Mouse (Mus musculus): ENCODE measurements around the gene Pde1c. TPM values are rescaled to one million over a fixed set of nuclear protein-coding genes. Genes with fewer than 3 reads are reported as not detected.
A peak's percentile ranks its signal among the peaks of the same experiment; 100 is the strongest.

Gene Pde1c
- total RNA-seq, 2 experiments from 2014 or later: 0.91 to 1.0 TPM

- intact Hi-C loops (cut with DNase I; ENCODE audit: low total_unique reads): loop anchor here (2.0 to 10.0 kb wide), 2 partner anchors 128 to 214 kb away; no protein-coding TSS in a partner anchor
Measured at GRCm38 (mm10) chr6:56480914-56481482, 87.9 kb downstream of the Pde1c start.

GRCm38 (mm10) chr6:56476581-56476980 lies 92.3 kb downstream of the Pde1c start:
- no peak for DNase-seq
- intact Hi-C loops (cut with DNase I; ENCODE audit: low total_unique reads): no loop called here

More at GRCm38 (mm10) chr6:56480914-56481482, 87.9 kb downstream of the Pde1c start:
- DNase-seq: peak; percentile 32

- intact Hi-C loops (cut with DNase I; ENCODE audit: low total_unique reads): no loop called here
- DNase-seq: no peak
Measured at GRCm38 (mm10) chr6:56458098-56458497, 110.8 kb downstream of the Pde1c start.

GRCm38 (mm10) chr6:56447917-56448316 lies 121.0 kb downstream of the Pde1c start:
- intact Hi-C loops (cut with DNase I; ENCODE audit: low total_unique reads): loop anchor here (5.0 kb wide), 1 partner anchor 381 kb away; no protein-coding TSS in a partner anchor
- no peak for DNase-seq

- no peak for DNase-seq
- intact Hi-C loops (cut with DNase I; ENCODE audit: low total_unique reads): no loop called here
Measured at GRCm38 (mm10) chr6:56441501-56441900, 127.4 kb downstream of the Pde1c start.

- DNase-seq: no peak
- intact Hi-C loops (cut with DNase I; ENCODE audit: low total_unique reads): no loop called here
Measured at GRCm38 (mm10) chr6:56425846-56426245, 143.1 kb downstream of the Pde1c start.

- no peak for DNase-seq
- intact Hi-C loops (cut with DNase I; ENCODE audit: low total_unique reads): no loop called here
Measured at GRCm38 (mm10) chr6:56422866-56423265, 146.0 kb downstream of the Pde1c start.

- no peak for DNase-seq
- intact Hi-C loops (cut with DNase I; ENCODE audit: low total_unique reads): no loop called here
Measured at GRCm38 (mm10) chr6:56416191-56416590, 152.7 kb downstream of the Pde1c start.

- no peak for DNase-seq
- intact Hi-C loops (cut with DNase I; ENCODE audit: low total_unique reads): no loop called here
Measured at GRCm38 (mm10) chr6:56389178-56389577, 179.7 kb downstream of the Pde1c start.

GRCm38 (mm10) chr6:56376359-56376758 lies 192.5 kb downstream of the Pde1c start:
- DNase-seq: peak; percentile 10
- intact Hi-C loops (cut with DNase I; ENCODE audit: low total_unique reads): no loop called here

- intact Hi-C loops (cut with DNase I; ENCODE audit: low total_unique reads): no loop called here
- no peak for DNase-seq
Measured at GRCm38 (mm10) chr6:56374180-56374579, 194.7 kb downstream of the Pde1c start.

GRCm38 (mm10) chr6:56373753-56374152 lies 195.2 kb downstream of the Pde1c start:
- DNase-seq: no peak
- intact Hi-C loops (cut with DNase I; ENCODE audit: low total_unique reads): no loop called here

GRCm38 (mm10) chr6:56373046-56373751 lies 195.7 kb downstream of the Pde1c start:
- no peak for DNase-seq
- intact Hi-C loops (cut with DNase I; ENCODE audit: low total_unique reads): no loop called here

GRCm38 (mm10) chr6:56369462-56369861 lies 199.4 kb downstream of the Pde1c start:
- intact Hi-C loops (cut with DNase I; ENCODE audit: low total_unique reads): no loop called here
- no peak for DNase-seq

GRCm38 (mm10) chr6:56368116-56368515 lies 200.8 kb downstream of the Pde1c start:
- DNase-seq: no peak
- intact Hi-C loops (cut with DNase I; ENCODE audit: low total_unique reads): no loop called here

GRCm38 (mm10) chr6:56367257-56367656 lies 201.6 kb downstream of the Pde1c start:
- no peak for DNase-seq
- intact Hi-C loops (cut with DNase I; ENCODE audit: low total_unique reads): no loop called here

GRCm38 (mm10) chr6:56362650-56363049 lies 206.3 kb downstream of the Pde1c start:
- intact Hi-C loops (cut with DNase I; ENCODE audit: low total_unique reads): no loop called here
- DNase-seq: peak; percentile 16

GRCm38 (mm10) chr6:56362128-56362545 lies 206.8 kb downstream of the Pde1c start:
- DNase-seq: peak; percentile 18
- intact Hi-C loops (cut with DNase I; ENCODE audit: low total_unique reads): no loop called here

- DNase-seq: no peak
- intact Hi-C loops (cut with DNase I; ENCODE audit: low total_unique reads): no loop called here
Measured at GRCm38 (mm10) chr6:56361348-56362127, 207.4 kb downstream of the Pde1c start.

GRCm38 (mm10) chr6:56360086-56360485 lies 208.8 kb downstream of the Pde1c start:
- intact Hi-C loops (cut with DNase I; ENCODE audit: low total_unique reads): no loop called here

More at GRCm38 (mm10) chr6:56360086-56360485, 208.8 kb downstream of the Pde1c start:
- no peak for DNase-seq
